Mouse (Mus musculus): Measurements from ENCODE around the gene Ppp1r8. TPM values are rescaled to one million over a fixed set of nuclear protein-coding genes. Genes with fewer than 3 reads are reported as not detected.
A peak's percentile ranks its signal among the peaks of the same experiment; 100 is the strongest.
"Not testable (repeated sequence)": the region's sequence is repeated elsewhere in the genome, so short reads cannot be mapped to it uniquely, and the experiment has no call there.

Gene Ppp1r8
- polyA plus RNA-seq, 2 experiments from 2014 or later = 22.2 to 34.8 TPM

GRCm38 (mm10) chr4:132806620-132807191, 36.3 kb downstream of the Ppp1r8 start:
- no peak for ATAC-seq

- ATAC-seq = no peak
Observed at GRCm38 (mm10) chr4:132805599-132806197, 37.3 kb downstream of the Ppp1r8 start.

GRCm38 (mm10) chr4:132805146-132805545, 37.8 kb downstream of the Ppp1r8 start:
- no peak for ATAC-seq

- no peak for ATAC-seq
Observed at GRCm38 (mm10) chr4:132804331-132804730, 38.6 kb downstream of the Ppp1r8 start.

- ATAC-seq = no peak
Observed at GRCm38 (mm10) chr4:132803876-132804275, 39.1 kb downstream of the Ppp1r8 start.

GRCm38 (mm10) chr4:132803212-132803611, 39.8 kb downstream of the Ppp1r8 start:
- ATAC-seq = no peak

- ATAC-seq = peak; percentile 72
Observed at GRCm38 (mm10) chr4:132802171-132802637, 40.8 kb downstream of the Ppp1r8 start.

GRCm38 (mm10) chr4:132801176-132802077, 41.5 kb downstream of the Ppp1r8 start:
- no peak for ATAC-seq

GRCm38 (mm10) chr4:132799845-132800244, 43.1 kb downstream of the Ppp1r8 start:
- ATAC-seq = no peak

- not testable (repeated sequence) for ATAC-seq
Observed at GRCm38 (mm10) chr4:132798666-132799065, 44.3 kb downstream of the Ppp1r8 start.

GRCm38 (mm10) chr4:132798028-132798427, 44.9 kb downstream of the Ppp1r8 start:
- ATAC-seq = no peak

- ATAC-seq = no peak
Observed at GRCm38 (mm10) chr4:132797461-132797860, 45.5 kb downstream of the Ppp1r8 start.

- peak; percentile 77 for ATAC-seq
Observed at GRCm38 (mm10) chr4:132796196-132796886, 46.6 kb downstream of the Ppp1r8 start, which contains the start of gene Themis2. Gene Themis2, minus strand, starts transcription at chr4:132796387.

- ATAC-seq = no peak
Observed at GRCm38 (mm10) chr4:132795171-132795570, 47.8 kb downstream of the Ppp1r8 start.

- no peak for ATAC-seq
Observed at GRCm38 (mm10) chr4:132794760-132795159, 48.2 kb downstream of the Ppp1r8 start.

GRCm38 (mm10) chr4:132794028-132794427, 48.9 kb downstream of the Ppp1r8 start:
- no peak for ATAC-seq

GRCm38 (mm10) chr4:132793322-132794004, 49.5 kb downstream of the Ppp1r8 start:
- ATAC-seq = not testable (repeated sequence)

- no peak for ATAC-seq
Observed at GRCm38 (mm10) chr4:132789731-132790130, 53.2 kb downstream of the Ppp1r8 start.

GRCm38 (mm10) chr4:132785228-132785627, 57.7 kb downstream of the Ppp1r8 start:
- no peak for ATAC-seq

- ATAC-seq = peak; percentile 58
Observed at GRCm38 (mm10) chr4:132783732-132784131, 59.2 kb downstream of the Ppp1r8 start.

- ATAC-seq = no peak
Observed at GRCm38 (mm10) chr4:132780288-132780687, 62.7 kb downstream of the Ppp1r8 start.

Data from CD4-positive, CD25-positive, alpha-beta regulatory T cell, adult 4 months (primary cell).